Mouse (Mus musculus): ENCODE results near the gene Mmp7.

Gene Mmp7

GRCm38 (mm10) chr9:7748881-7749280 lies 57.0 kb downstream of the Mmp7 start:
- no peak for DNase-seq
